Mouse (Mus musculus): Measurements from ENCODE around the gene Kidins220.

- TF ChIP-seq POLR2A (IDR thresholded peaks at IDR 0.05; ENCODE audit: low read depth, low read length) (no peak), CTCF (IDR thresholded peaks at IDR 0.05; ENCODE audit: extremely low read depth, insufficient read length, insufficient replicate concordance, low read depth, low read length) (peak; percentile 47; the same call in 1 of the 2 replicates)
Measured at GRCm38 (mm10) chr12:24948344-24948743, 26.4 kb upstream of the Kidins220 start.

Data from small intestine, adult 2 months (tissue).